Mouse (Mus musculus): ENCODE results near the gene BC049715. TPM values are rescaled to one million over a fixed set of nuclear protein-coding genes. Genes with fewer than 3 reads are reported as not detected.
"Not testable (repeated sequence)": the region's sequence is repeated elsewhere in the genome, so short reads cannot be mapped to it uniquely, and the experiment has no call there.

Gene BC049715
- polyA plus RNA-seq (2016; fragmentation: Nextera tagmentation; extraction: Ambion mirVana), result 2.0 and 2.3 TPM in 2 replicates

GRCm38 (mm10) chr6:136827516-136827880, at the start of gene BC049715:
Gene BC049715, plus strand, starts transcription at chr6:136827626.
- peaks cover 26% of the 10 kb centered on the region for H3K36me3 ChIP-seq
- H3K27me3 ChIP-seq, result 0 out of 2 replicates have a peak, but pooled peaks cover 9% of the 10 kb centered on the region
- H3K4me1 ChIP-seq, result peaks cover 8% of the 10 kb centered on the region
- H3K4me2 ChIP-seq (replicated peaks), result peak within 1 kb of the TSS; percentile 75
- WGBS, result under 1% methylated on average over 34 of the region's 34 CpGs
- peak within 1 kb of the TSS; percentile 70 for H3K27ac ChIP-seq (replicated peaks)
- peak within 1 kb of the TSS; percentile 92 for H3K4me3 ChIP-seq
- no peak; the same call in 1 of the 2 replicates for ATAC-seq (ENCODE audit: low FRiP score, low read depth)
- H3K9ac ChIP-seq (replicated peaks), result peak within 1 kb of the TSS; percentile 98
- H3K9me3 ChIP-seq, result no peaks in the 10 kb centered on the region

GRCm38 (mm10) chr6:136781377-136781986, 45.9 kb upstream of the BC049715 start, which contains the start of gene Gucy2c:
Gene Gucy2c, minus strand, starts transcription at chr6:136781765.
- no peaks in the 10 kb centered on the region for H3K36me3 ChIP-seq
- ATAC-seq (ENCODE audit: low FRiP score, low read depth), result no peak
- no peaks in the 10 kb centered on the region for H3K9me3 ChIP-seq
- H3K27me3 ChIP-seq, result no peaks in the 10 kb centered on the region
- no peak within 1 kb of the TSS for H3K4me3 ChIP-seq
- H3K27ac ChIP-seq (replicated peaks), result no peak within 1 kb of the TSS
- H3K9ac ChIP-seq (replicated peaks), result no peak within 1 kb of the TSS
- H3K4me2 ChIP-seq (replicated peaks), result no peak within 1 kb of the TSS
- no peaks in the 10 kb centered on the region for H3K4me1 ChIP-seq
- 83% methylated on average over 20 of the region's 20 CpGs for WGBS

- Histone ChIP-seq H3K36me3 (no peaks in the 10 kb centered on the region), H3K9ac (replicated peaks) (no peak overlapping the region), H3K27me3 (no peaks in the 10 kb centered on the region), H3K9me3 (no peaks in the 10 kb centered on the region), H3K4me2 (replicated peaks) (no peak overlapping the region), H3K27ac (replicated peaks) (no peak overlapping the region), H3K4me3 (no peak overlapping the region), H3K4me1 (no peaks in the 10 kb centered on the region)
- no peak for ATAC-seq (ENCODE audit: low FRiP score, low read depth)
- 83% methylated on average over 12 of the region's 12 CpGs for WGBS
Observed at GRCm38 (mm10) chr6:136782146-136782545, 45.3 kb upstream of the BC049715 start.

- no peak overlapping the region for H3K27ac ChIP-seq (replicated peaks)
- no peaks in the 10 kb centered on the region for H3K27me3 ChIP-seq
- ATAC-seq (ENCODE audit: low FRiP score, low read depth), result no peak
- no peaks in the 10 kb centered on the region for H3K9me3 ChIP-seq
- H3K4me1 ChIP-seq, result no peaks in the 10 kb centered on the region
- no peak overlapping the region for H3K4me3 ChIP-seq
- H3K9ac ChIP-seq (replicated peaks), result no peak overlapping the region
- H3K36me3 ChIP-seq, result no peaks in the 10 kb centered on the region
- 79% methylated on average over 9 of the region's 9 CpGs for WGBS
- no peak overlapping the region for H3K4me2 ChIP-seq (replicated peaks)
Observed at GRCm38 (mm10) chr6:136782761-136783160, 44.7 kb upstream of the BC049715 start.

GRCm38 (mm10) chr6:136789391-136789971, 37.9 kb upstream of the BC049715 start:
- no peaks in the 10 kb centered on the region for H3K27me3 ChIP-seq
- H3K4me1 ChIP-seq, result peaks cover 11% of the 10 kb centered on the region
- ATAC-seq (ENCODE audit: low FRiP score, low read depth), result no peak
- H3K4me3 ChIP-seq, result no peak overlapping the region
- H3K9me3 ChIP-seq, result no peaks in the 10 kb centered on the region
- H3K27ac ChIP-seq (replicated peaks), result no peak overlapping the region
- 85% methylated on average over 5 of the region's 5 CpGs for WGBS
- H3K4me2 ChIP-seq (replicated peaks), result no peak overlapping the region
- H3K36me3 ChIP-seq, result no peaks in the 10 kb centered on the region
- no peak overlapping the region for H3K9ac ChIP-seq (replicated peaks)

GRCm38 (mm10) chr6:136792884-136793758, 34.3 kb upstream of the BC049715 start:
- 0 out of 2 replicates have a peak overlapping the region, but pooled peaks have one; percentile 41 for H3K9ac ChIP-seq (replicated peaks)
- H3K4me1 ChIP-seq, result peaks cover 11% of the 10 kb centered on the region
- H3K36me3 ChIP-seq, result no peaks in the 10 kb centered on the region
- H3K9me3 ChIP-seq, result no peaks in the 10 kb centered on the region
- no peak for ATAC-seq (ENCODE audit: low FRiP score, low read depth)
- H3K4me2 ChIP-seq (replicated peaks), result peak overlapping the region; percentile 57
- peak overlapping the region; percentile 37 for H3K4me3 ChIP-seq
- WGBS, result 32% methylated on average over 16 of the region's 16 CpGs
- H3K27me3 ChIP-seq, result no peaks in the 10 kb centered on the region
- no peak overlapping the region for H3K27ac ChIP-seq (replicated peaks)

GRCm38 (mm10) chr6:136793831-136794525, 33.4 kb upstream of the BC049715 start:
- WGBS, result under 1% methylated on average over 23 of the region's 24 CpGs
- peak overlapping the region; percentile 37 for H3K4me3 ChIP-seq
- H3K27ac ChIP-seq (replicated peaks), result no peak overlapping the region
- peaks cover 11% of the 10 kb centered on the region for H3K4me1 ChIP-seq
- H3K27me3 ChIP-seq, result no peaks in the 10 kb centered on the region
- no peaks in the 10 kb centered on the region for H3K9me3 ChIP-seq
- peak; percentile 31; the same call in 1 of the 2 replicates for ATAC-seq (ENCODE audit: low FRiP score, low read depth)
- H3K4me2 ChIP-seq (replicated peaks), result peak overlapping the region; percentile 57
- peak overlapping the region; percentile 41 for H3K9ac ChIP-seq (replicated peaks)
- no peaks in the 10 kb centered on the region for H3K36me3 ChIP-seq

GRCm38 (mm10) chr6:136795110-136795509, 32.3 kb upstream of the BC049715 start:
- Histone ChIP-seq H3K9ac (replicated peaks) (no peak overlapping the region), H3K27ac (replicated peaks) (no peak overlapping the region), H3K9me3 (no peaks in the 10 kb centered on the region), H3K36me3 (no peaks in the 10 kb centered on the region), H3K4me1 (peaks cover 11% of the 10 kb centered on the region), H3K4me2 (replicated peaks) (no peak overlapping the region), H3K27me3 (no peaks in the 10 kb centered on the region), H3K4me3 (no peak overlapping the region)
- 50% methylated on average over 1 of the region's 1 CpGs for WGBS
- no peak for ATAC-seq (ENCODE audit: low FRiP score, low read depth)

- H3K9ac ChIP-seq (replicated peaks), result no peak overlapping the region
- H3K4me2 ChIP-seq (replicated peaks), result no peak overlapping the region
- no peak for ATAC-seq (ENCODE audit: low FRiP score, low read depth)
- H3K9me3 ChIP-seq, result no peaks in the 10 kb centered on the region
- WGBS, result 63% methylated on average over 6 of the region's 6 CpGs
- H3K4me1 ChIP-seq, result peaks cover 11% of the 10 kb centered on the region
- H3K36me3 ChIP-seq, result no peaks in the 10 kb centered on the region
- H3K27ac ChIP-seq (replicated peaks), result no peak overlapping the region
- H3K27me3 ChIP-seq, result no peaks in the 10 kb centered on the region
- H3K4me3 ChIP-seq, result no peak overlapping the region
Observed at GRCm38 (mm10) chr6:136795850-136796249, 31.6 kb upstream of the BC049715 start.

- WGBS, result 86% methylated on average over 3 of the region's 3 CpGs
- H3K4me2 ChIP-seq (replicated peaks); H3K4me3 ChIP-seq; ATAC-seq (ENCODE audit: low FRiP score, low read depth); H3K27me3 ChIP-seq; H3K9ac ChIP-seq (replicated peaks); H3K27ac ChIP-seq (replicated peaks); H3K36me3 ChIP-seq; H3K9me3 ChIP-seq: not testable (repeated sequence)
- peaks cover 15% of the 10 kb centered on the region for H3K4me1 ChIP-seq
Observed at GRCm38 (mm10) chr6:136797874-136798693, 29.3 kb upstream of the BC049715 start.

GRCm38 (mm10) chr6:136800710-136801109, 26.7 kb upstream of the BC049715 start:
- H3K4me3 ChIP-seq, result no peak overlapping the region
- 93% methylated on average over 8 of the region's 8 CpGs for WGBS

More at GRCm38 (mm10) chr6:136800710-136801109, 26.7 kb upstream of the BC049715 start:
- no peaks in the 10 kb centered on the region for H3K36me3 ChIP-seq
- no peak for ATAC-seq (ENCODE audit: low FRiP score, low read depth)
- no peak overlapping the region for H3K4me2 ChIP-seq (replicated peaks)
- H3K27me3 ChIP-seq, result no peaks in the 10 kb centered on the region
- H3K9ac ChIP-seq (replicated peaks), result no peak overlapping the region
- no peaks in the 10 kb centered on the region for H3K9me3 ChIP-seq
- peaks cover 16% of the 10 kb centered on the region for H3K4me1 ChIP-seq
- no peak overlapping the region for H3K27ac ChIP-seq (replicated peaks)

Measured in midbrain, embryonic 12.5 days (tissue).